In genomic region chr10:117081914-117082359, GRCm38 (mm10) we compare ENCODE assay signal across 26 mouse cellular contexts. TPM values are rescaled to one million over a fixed set of nuclear protein-coding genes. Genes with fewer than 3 reads are reported as not detected.
DNase-seq lines count a peak whose midpoint lies in the region; ATAC-seq and TF ChIP-seq lines count a peak whose summit lies in the region.
"Had no signal": no experiment of that assay in that cellular context is flagged by ENCODE, and none has a peak within 500 bp of the region (broad histone marks: within the 10 kb centered on the region; RNA-seq: fewer than 3 reads in every experiment).

No protein-coding gene starts in this region.

- intact Hi-C loops in heart, postnatal 36 days (cut with DNase I): no loop called here

- no peak overlapping the region for H3K9ac ChIP-seq in heart, postnatal 0 days (replicated peaks; ENCODE audit: low read depth, low read length)
- H3K9ac ChIP-seq in liver, postnatal 0 days (replicated peaks): no peak overlapping the region
- no peak overlapping the region for H3K9ac ChIP-seq in stomach, postnatal 0 days (ENCODE audit: low read length)
- no peak overlapping the region for H3K9ac ChIP-seq in midbrain, embryonic 13.5 days (replicated peaks)
- H3K9ac ChIP-seq: forebrain, embryonic 15.5 days; hindbrain, embryonic 14.5 days; kidney, embryonic 15.5 days; limb, embryonic 12.5 days; lung, embryonic 15.5 days; neural tube, embryonic 12.5 days had no signal

- no peak overlapping the region for H3K4me2 ChIP-seq in heart, postnatal 0 days (ENCODE audit: low read depth, low read length)
- no peak overlapping the region for H3K4me2 ChIP-seq in liver, postnatal 0 days (ENCODE audit: low read depth, low read length)
- no peak overlapping the region for H3K4me2 ChIP-seq in stomach, postnatal 0 days (replicated peaks; ENCODE audit: low read depth)
- H3K4me2 ChIP-seq in midbrain, embryonic 13.5 days (replicated peaks): no peak overlapping the region
- H3K4me2 ChIP-seq: forebrain, embryonic 15.5 days; hindbrain, embryonic 14.5 days; kidney, embryonic 15.5 days; limb, embryonic 12.5 days; lung, embryonic 15.5 days; midbrain, embryonic 11.5 days; neural tube, embryonic 12.5 days had no signal

- H3K27ac ChIP-seq in heart, postnatal 0 days (ENCODE audit: low read depth): 0 out of 2 replicates have a peak overlapping the region, but pooled peaks have one; percentile 34
- H3K27ac ChIP-seq in brown adipose tissue, adult 24 weeks (replicated peaks; ENCODE audit: low read depth, low read length): 0 out of 2 replicates have a peak overlapping the region, but pooled peaks have one; percentile 34
- H3K27ac ChIP-seq in liver, postnatal 0 days (ENCODE audit: low read depth): peak overlapping the region; percentile 55; the same call in 1 of the 2 replicates
- H3K27ac ChIP-seq in stomach, postnatal 0 days (replicated peaks): no peak overlapping the region
- H3K27ac ChIP-seq in midbrain, embryonic 13.5 days: no peak overlapping the region
- H3K27ac ChIP-seq: forebrain, embryonic 15.5 days; hindbrain, embryonic 14.5 days; kidney, embryonic 15.5 days; limb, embryonic 12.5 days; lung, embryonic 15.5 days; neural tube, embryonic 12.5 days had no signal

- H3K4me3 ChIP-seq in heart, postnatal 0 days (ENCODE audit: low read depth, low read length): no peak overlapping the region
- no peak overlapping the region for H3K4me3 ChIP-seq in brown adipose tissue, adult 24 weeks (ENCODE audit: insufficient read depth, low read depth, low read length)
- H3K4me3 ChIP-seq in liver, postnatal 0 days (ENCODE audit: low read depth, low read length): no peak overlapping the region
- H3K4me3 ChIP-seq in stomach, postnatal 0 days (ENCODE audit: low read depth, low read length): no peak overlapping the region
- H3K4me3 ChIP-seq in midbrain, embryonic 13.5 days (replicated peaks): no peak overlapping the region
- H3K4me3 ChIP-seq: forebrain, embryonic 15.5 days; kidney, embryonic 15.5 days; limb, embryonic 12.5 days; lung, embryonic 15.5 days; neural tube, embryonic 12.5 days had no signal

- H3K9me3 ChIP-seq in heart, postnatal 0 days (replicated peaks; ENCODE audit: control insufficient read depth, low read length): no peaks in the 10 kb centered on the region
- no peaks in the 10 kb centered on the region for H3K9me3 ChIP-seq in liver, postnatal 0 days (ENCODE audit: low read length)
- no peaks in the 10 kb centered on the region for H3K9me3 ChIP-seq in stomach, postnatal 0 days (ENCODE audit: control insufficient read depth, low read length)
- no peaks in the 10 kb centered on the region for H3K9me3 ChIP-seq in midbrain, embryonic 13.5 days
- H3K9me3 ChIP-seq: forebrain, embryonic 15.5 days; kidney, embryonic 15.5 days; limb, embryonic 12.5 days; lung, embryonic 15.5 days; neural tube, embryonic 12.5 days had no signal

- TF ChIP-seq CTCF in heart, postnatal 0 days (IDR thresholded peaks at IDR 0.05; ENCODE audit: low read depth): no peak
- TF ChIP-seq CTCF in liver, postnatal 0 days (IDR thresholded peaks at IDR 0.05; ENCODE audit: low read depth): no peak
- no peak for TF ChIP-seq CTCF in stomach, postnatal 0 days (IDR thresholded peaks at IDR 0.05; ENCODE audit: low read depth)

- no peaks in the 10 kb centered on the region for H3K27me3 ChIP-seq in heart, postnatal 0 days (ENCODE audit: control insufficient read depth, insufficient read depth, low read length)
- H3K27me3 ChIP-seq in liver, postnatal 0 days (ENCODE audit: insufficient read depth, low read length): no peaks in the 10 kb centered on the region
- no peaks in the 10 kb centered on the region for H3K27me3 ChIP-seq in stomach, postnatal 0 days (ENCODE audit: control insufficient read depth, insufficient read depth, low read length)
- no peaks in the 10 kb centered on the region for H3K27me3 ChIP-seq in midbrain, embryonic 13.5 days
- H3K27me3 ChIP-seq: forebrain, embryonic 15.5 days; kidney, embryonic 15.5 days; limb, embryonic 12.5 days; lung, embryonic 15.5 days; neural tube, embryonic 12.5 days had no signal

- DNase-seq in heart, postnatal 0 days (ENCODE audit: low spot score): no peak
- DNase-seq in heart, postnatal 36 days: no peak
- peak; percentile 23 for DNase-seq in CD4-positive, CD25-positive, alpha-beta regulatory T cell, adult 2 months (ENCODE audit: low read depth, low spot score)
- no peak for DNase-seq in liver, postnatal 0 days
- no peak for DNase-seq in stomach, postnatal 0 days (ENCODE audit: low spot score)
- DNase-seq: adrenal gland, adult 8-10 months; cerebellum, adult 11 months; cerebellum, postnatal 10 days; embryo, embryonic 11 days; gastrocnemius, postnatal 36 days; lung, postnatal 4 days; right cerebral cortex, postnatal 4 days had no signal

- no peak for TF ChIP-seq EP300 in heart, postnatal 0 days (IDR thresholded peaks at IDR 0.05; ENCODE audit: low read depth)
- TF ChIP-seq EP300 in liver, postnatal 0 days (IDR thresholded peaks at IDR 0.05; ENCODE audit: low read depth): no peak
- no peak for TF ChIP-seq EP300 in stomach, postnatal 0 days (optimal IDR thresholded peaks at IDR 0.05)

- H3K36me3 ChIP-seq in heart, postnatal 0 days (replicated peaks; ENCODE audit: control insufficient read depth, insufficient read depth, low read length): peaks cover 66% of the 10 kb centered on the region
- peaks cover 49% of the 10 kb centered on the region for H3K36me3 ChIP-seq in liver, postnatal 0 days (replicated peaks; ENCODE audit: insufficient read depth, low read length)
- H3K36me3 ChIP-seq in stomach, postnatal 0 days (ENCODE audit: control insufficient read depth, insufficient read depth, low read length): peaks cover 25% of the 10 kb centered on the region; the same call in 1 of the 2 replicates
- H3K36me3 ChIP-seq in midbrain, embryonic 13.5 days: peaks cover 48% of the 10 kb centered on the region

- 81% methylated on average over 2 of the region's 2 CpGs for WGBS in heart, postnatal 0 days
- WGBS in liver, postnatal 0 days (ENCODE audit: insufficient replicate concordance): 77% methylated on average over 2 of the region's 2 CpGs
- WGBS in stomach, postnatal 0 days: 86% methylated on average over 2 of the region's 2 CpGs
- WGBS in midbrain, embryonic 13.5 days: 81% methylated on average over 2 of the region's 2 CpGs

- H3K4me1 ChIP-seq in heart, postnatal 0 days (ENCODE audit: control insufficient read depth, insufficient read depth): no peaks in the 10 kb centered on the region
- no peaks in the 10 kb centered on the region; the same call in 1 of the 2 replicates for H3K4me1 ChIP-seq in brown adipose tissue, adult 24 weeks (ENCODE audit: control insufficient read depth, insufficient read depth, insufficient read length, low read length)
- no peaks in the 10 kb centered on the region; the same call in 1 of the 2 replicates for H3K4me1 ChIP-seq in liver, postnatal 0 days (ENCODE audit: insufficient read depth)
- no peaks in the 10 kb centered on the region for H3K4me1 ChIP-seq in stomach, postnatal 0 days (replicated peaks; ENCODE audit: control insufficient read depth, insufficient read depth)
- no peaks in the 10 kb centered on the region for H3K4me1 ChIP-seq in midbrain, embryonic 13.5 days (replicated peaks)
- H3K4me1 ChIP-seq: forebrain, embryonic 15.5 days; kidney, embryonic 15.5 days; limb, embryonic 12.5 days; lung, embryonic 15.5 days; neural tube, embryonic 12.5 days had no signal

- ATAC-seq in heart, postnatal 0 days (ENCODE audit: insufficient read depth, low read depth): no peak
- ATAC-seq in liver, postnatal 0 days: peak; percentile 24; the same call in 1 of the 2 replicates
- no peak for ATAC-seq in stomach, postnatal 0 days (ENCODE audit: low FRiP score, low TSS enrichment)
- ATAC-seq in midbrain, embryonic 13.5 days: no peak
- ATAC-seq: forebrain, embryonic 15.5 days; intestine, embryonic 16.5 days had no signal

RNA-seq across cellular contexts. Expression of gene Cct2, which starts 18.3 kb away (rescaled TPM):
- 154 and 209 TPM in 2 replicates for total RNA-seq in heart, postnatal 0 days (2014; rRNA removed; ENCODE audit: low replicate concordance)
- polyA plus RNA-seq in heart, postnatal 0 days (2015; fragmentation: Nextera tagmentation; extraction: Ambion mirVana): 121 and 129 TPM in 2 replicates
- 100 to 1,000 TPM; 132 to 137 TPM for total RNA-seq in heart, postnatal 36 days (2021)
- polyA plus RNA-seq in brown adipose tissue, adult 24 weeks (2012; ENCODE audit: insufficient read depth, insufficient read length, missing spikeins): 141 and 156 TPM in 2 replicates
- 101 and 105 TPM in 2 replicates for polyA plus RNA-seq in liver, postnatal 0 days (2015; fragmentation: Nextera tagmentation; extraction: Ambion mirVana)
- polyA plus RNA-seq in stomach, postnatal 0 days (2015; fragmentation: Nextera tagmentation; extraction: Ambion mirVana): 119 and 122 TPM in 2 replicates
- 280 and 281 TPM in 2 replicates for polyA plus RNA-seq in midbrain, embryonic 13.5 days (2015; fragmentation: Nextera tagmentation; extraction: Ambion mirVana)

RNA-seq across cellular contexts. Expression of gene Lrrc10, which starts 36.8 kb away (rescaled TPM):
- total RNA-seq in heart, postnatal 0 days (2014; rRNA removed; ENCODE audit: low replicate concordance): 330 and 397 TPM in 2 replicates
- polyA plus RNA-seq in heart, postnatal 0 days (2015; fragmentation: Nextera tagmentation; extraction: Ambion mirVana): 115 and 138 TPM in 2 replicates
- 100 to 1,000 TPM; 168 to 289 TPM for total RNA-seq in heart, postnatal 36 days (2021)
- polyA plus RNA-seq in brown adipose tissue, adult 24 weeks (2012; ENCODE audit: insufficient read depth, insufficient read length, missing spikeins): not detected in 2 replicates
- polyA plus RNA-seq in liver, postnatal 0 days (2015; fragmentation: Nextera tagmentation; extraction: Ambion mirVana): not detected in 2 replicates
- not detected in 2 replicates for polyA plus RNA-seq in stomach, postnatal 0 days (2015; fragmentation: Nextera tagmentation; extraction: Ambion mirVana)
- not detected in 2 replicates for polyA plus RNA-seq in midbrain, embryonic 13.5 days (2015; fragmentation: Nextera tagmentation; extraction: Ambion mirVana)
- total RNA-seq: adrenal gland, adult 8-10 months; monocyte, adult 5-6 weeks had no signal
- polyA plus RNA-seq: embryonic facial prominence, embryonic 14.5 days; forebrain, embryonic 15.5 days; hindbrain, embryonic 14.5 days; intestine, embryonic 16.5 days; kidney, embryonic 15.5 days; midbrain, embryonic 11.5 days; neural tube, embryonic 12.5 days; stomach, embryonic 16.5 days; thymus, postnatal 0 days had no signal

Comparison
In these comparisons a context has a peak if more than half of its experiments do, and no peak if none do; other contexts are left out.
1. H3K27ac ChIP-seq: peak in heart, postnatal 0 days (single experiment), brown adipose tissue, adult 24 weeks (single experiment) and liver, postnatal 0 days (single experiment); none in stomach, postnatal 0 days (single experiment) and midbrain, embryonic 13.5 days (single experiment).
2. RNA of gene Lrrc10, which starts 36.8 kb away (polyA plus RNA-seq): 115 to 138 TPM in heart, postnatal 0 days; not detected in stomach, postnatal 0 days, not detected in brown adipose tissue, adult 24 weeks, not detected in liver, postnatal 0 days and not detected in midbrain, embryonic 13.5 days; every median in the first group is over 100 times any median in the second.